Mouse (Mus musculus) kidney, embryonic 15.5 days (tissue): ENCODE measurements at regions not wholly inside any gene's neighbourhood (a gene's known extent, or its start where the extent isn't known, plus 50 kb on each side); places are given as distances from the start of the nearest gene placed in this dataset.

Experiments
- ATAC-seq: fragments of 200-750 bp; cut with Nextera tagmentation; replicated peaks from 2 replicates; pipeline ENCODE4 v1.8.0; 2017; ENCODE audit warnings: moderate TSS enrichment; ENCODE audit not compliant: low FRiP score
- H3K27ac ChIP-seq: fragments of 300-500 bp; sonication (generic); 2 replicates; pipeline ENCODE4 v1.5.1; 2015; ENCODE audit warnings: mild to moderate bottlenecking, inconsistent platforms
- H3K27me3 ChIP-seq: fragments of 300-500 bp; sonication (generic); 2 replicates; pipeline ENCODE4 v1.6.1; 2015; ENCODE audit warnings: inconsistent platforms
- H3K36me3 ChIP-seq: fragments of 300-500 bp; sonication (generic); 2 replicates; pipeline ENCODE4 v1.6.1; 2015; ENCODE audit warnings: inconsistent platforms
- H3K4me1 ChIP-seq: fragments of 300-500 bp; sonication (generic); 2 replicates; pipeline ENCODE4 v1.6.1; 2015; ENCODE audit warnings: inconsistent platforms
- H3K4me2 ChIP-seq: fragments of 300-500 bp; sonication (generic); 2 replicates; pipeline ENCODE4 v1.6.1; 2015; ENCODE audit warnings: moderate library complexity, mild to moderate bottlenecking, inconsistent platforms
- H3K4me3 ChIP-seq: fragments of 300-500 bp; sonication (generic); replicated peaks from 2 replicates; pipeline ENCODE4 v1.5.1; 2015; ENCODE audit warnings: mild to moderate bottlenecking, inconsistent platforms
- H3K9ac ChIP-seq: fragments of 300-500 bp; sonication (generic); 2 replicates; pipeline ENCODE4 v1.6.1; 2015; ENCODE audit warnings: mild to moderate bottlenecking, inconsistent platforms
- H3K9me3 ChIP-seq: fragments of 300-500 bp; sonication (generic); replicated peaks from 2 replicates; pipeline ENCODE4 v1.6.1; 2016; ENCODE audit warnings: inconsistent platforms
- WGBS: fragments of 180-500 bp; shearing (Covaris S2); methylation state at CpG from one replicate; pipeline ENCODE4 v1.1.7; 2015; ENCODE audit warnings: mixed read lengths; 5-methylcytosine and 5-hydroxymethylcytosine counted together

GRCm38 (mm10) chr9:122501864-122502341 is 150.5 kb downstream of the Abhd5 start:
- ATAC-seq: no peak
- no peak overlapping the region for H3K9ac ChIP-seq
- WGBS: 35% methylated on average over 13 of the region's 13 CpGs
- no peak overlapping the region for H3K4me3 ChIP-seq
- H3K9me3 ChIP-seq: no peaks in the 10 kb centered on the region
- no peaks in the 10 kb centered on the region for H3K36me3 ChIP-seq
- H3K4me1 ChIP-seq: peaks cover 5% of the 10 kb centered on the region
- no peaks in the 10 kb centered on the region for H3K27me3 ChIP-seq
- no peak overlapping the region for H3K4me2 ChIP-seq
- H3K27ac ChIP-seq: no peak overlapping the region

- Histone ChIP-seq H3K9me3 (no peaks in the 10 kb centered on the region), H3K36me3 (no peaks in the 10 kb centered on the region), H3K27ac (no peak overlapping the region), H3K4me1 (no peaks in the 10 kb centered on the region), H3K4me2 (no peak overlapping the region), H3K9ac (no peak overlapping the region), H3K27me3 (no peaks in the 10 kb centered on the region), H3K4me3 (no peak overlapping the region)
- 71% methylated on average over 5 of the region's 5 CpGs for WGBS
- ATAC-seq: no peak
These were observed 170.2 kb downstream of the Abhd5 start for GRCm38 (mm10) chr9:122521569-122521968.

DNA sequence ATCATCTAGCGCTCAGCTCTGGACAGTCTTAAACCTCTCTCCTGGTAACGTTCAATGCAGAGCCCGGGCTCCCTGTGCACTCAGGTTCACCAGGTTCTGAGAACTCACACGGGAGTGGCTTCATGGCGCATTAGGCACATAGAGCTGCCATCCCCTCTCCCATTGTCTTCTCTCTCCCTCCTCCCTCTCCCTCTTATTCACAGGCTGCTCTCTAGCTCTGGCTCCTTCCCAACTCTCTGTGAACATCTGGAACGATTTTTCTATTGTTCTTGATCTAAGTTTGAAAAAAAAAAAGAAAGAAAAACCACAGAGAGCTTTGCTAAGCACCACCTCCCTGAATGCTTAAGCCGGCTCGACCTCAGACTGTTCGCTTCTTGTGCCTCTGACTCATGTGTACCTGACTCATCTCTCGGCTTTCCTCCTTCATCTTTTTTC is 174.2 kb downstream of the Abhd5 start:
- Histone ChIP-seq H3K36me3 (no peaks in the 10 kb centered on the region), H3K4me1 (no peaks in the 10 kb centered on the region), H3K27me3 (no peaks in the 10 kb centered on the region), H3K9ac (no peak overlapping the region), H3K27ac (no peak overlapping the region), H3K4me3 (no peak overlapping the region), H3K9me3 (no peaks in the 10 kb centered on the region), H3K4me2 (no peak overlapping the region)
- WGBS: 44% methylated on average over 10 of the region's 10 CpGs
- ATAC-seq: no peak

DNA sequence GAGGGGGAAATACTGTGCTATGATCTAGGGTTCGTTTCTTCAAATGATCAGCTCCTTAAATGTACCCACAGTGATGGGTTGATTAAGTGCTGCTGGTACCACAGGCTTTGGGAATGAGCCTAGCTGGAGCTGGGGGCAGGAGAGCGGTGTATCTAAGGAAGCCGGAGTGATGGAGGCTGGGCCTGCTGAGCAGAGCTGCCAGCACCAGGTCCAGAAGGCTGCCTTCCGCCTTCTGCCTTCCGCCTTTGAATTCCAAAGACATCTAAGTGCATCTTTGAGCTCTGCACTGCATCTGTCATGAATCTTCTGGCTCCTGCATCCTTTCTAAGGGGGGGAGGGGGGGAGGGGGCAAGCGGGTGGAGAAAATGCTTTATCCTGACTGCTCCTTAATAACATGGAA is 176.9 kb downstream of the Abhd5 start:
- Histone ChIP-seq H3K36me3 (no peaks in the 10 kb centered on the region), H3K9me3 (no peaks in the 10 kb centered on the region), H3K4me2 (no peak overlapping the region), H3K27ac (no peak overlapping the region), H3K4me3 (no peak overlapping the region), H3K27me3 (no peaks in the 10 kb centered on the region), H3K9ac (no peak overlapping the region), H3K4me1 (no peaks in the 10 kb centered on the region)
- 79% methylated on average over 6 of the region's 6 CpGs for WGBS
- ATAC-seq: no peak

DNA sequence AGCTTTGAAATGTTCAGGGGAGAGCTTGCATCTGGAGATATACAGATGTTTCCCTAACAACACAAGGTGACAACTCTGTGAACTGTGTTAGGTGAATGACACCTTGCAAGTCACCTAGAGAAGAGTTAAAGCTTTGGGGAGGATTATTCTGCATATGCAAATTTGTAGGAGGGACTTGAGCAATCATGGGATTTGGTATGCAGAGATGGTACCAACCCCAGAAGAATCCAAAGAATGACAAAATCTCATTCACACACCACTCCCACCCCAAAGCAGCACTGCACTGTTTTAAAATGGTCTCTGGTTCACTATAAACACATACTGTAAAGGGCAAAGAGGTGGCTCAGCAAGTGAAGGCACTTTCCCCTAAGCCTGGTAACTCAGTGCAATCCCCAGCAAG is 178.3 kb downstream of the Abhd5 start:
- H3K9ac ChIP-seq: no peak overlapping the region
- H3K4me3 ChIP-seq: no peak overlapping the region
- H3K27ac ChIP-seq: no peak overlapping the region
- no peak overlapping the region for H3K4me2 ChIP-seq
- no peaks in the 10 kb centered on the region for H3K27me3 ChIP-seq
- no peaks in the 10 kb centered on the region for H3K36me3 ChIP-seq
- H3K9me3 ChIP-seq: no peaks in the 10 kb centered on the region
- no peaks in the 10 kb centered on the region for H3K4me1 ChIP-seq
- no peak for ATAC-seq

- no peak overlapping the region for H3K4me3 ChIP-seq
- no peak overlapping the region for H3K9ac ChIP-seq
- 78% methylated on average over 2 of the region's 2 CpGs for WGBS
- no peak overlapping the region for H3K4me2 ChIP-seq
- H3K27me3 ChIP-seq: no peaks in the 10 kb centered on the region
- H3K4me1 ChIP-seq: no peaks in the 10 kb centered on the region
- H3K9me3 ChIP-seq: no peaks in the 10 kb centered on the region
- ATAC-seq: no peak
- H3K27ac ChIP-seq: no peak overlapping the region
- no peaks in the 10 kb centered on the region for H3K36me3 ChIP-seq
These were observed 180.4 kb downstream of the Abhd5 start for GRCm38 (mm10) chr9:122531806-122532205.

DNA sequence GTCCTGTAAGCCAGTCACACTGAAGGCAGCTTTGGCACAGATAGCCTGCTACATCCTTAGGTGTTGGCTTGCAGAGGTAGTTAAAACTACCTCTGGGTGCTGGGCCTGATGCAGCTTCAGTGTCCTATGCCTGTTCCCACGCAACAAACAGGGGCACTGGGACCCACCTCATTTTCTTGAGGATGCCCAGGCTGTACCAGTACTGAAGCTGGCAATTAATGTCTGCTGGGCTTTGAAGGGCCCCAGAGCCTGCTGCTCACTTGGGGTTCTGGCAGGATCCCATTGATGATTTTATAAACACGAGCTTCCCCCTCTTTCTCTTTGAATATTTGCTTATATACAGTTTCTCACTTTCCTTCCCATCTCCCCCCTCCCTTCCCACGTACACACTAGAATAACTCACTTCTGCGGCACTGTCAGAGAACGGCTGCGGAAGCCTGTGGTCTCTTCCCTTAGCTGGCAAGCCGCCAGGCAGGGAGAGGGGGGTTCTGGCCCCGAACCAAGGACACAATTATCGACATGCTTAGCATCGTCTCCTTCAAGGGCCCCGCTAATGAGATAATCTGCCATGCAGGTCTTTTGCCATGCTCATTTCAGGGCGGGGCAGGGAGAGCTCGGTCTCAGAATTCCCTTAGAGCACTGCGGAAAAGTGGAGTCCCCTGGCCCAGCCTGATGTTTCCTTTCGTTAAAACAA is 182.9 kb downstream of the Abhd5 start:
- Histone ChIP-seq H3K27ac (no peak overlapping the region), H3K9ac (no peak overlapping the region), H3K4me1 (no peaks in the 10 kb centered on the region), H3K9me3 (no peaks in the 10 kb centered on the region), H3K4me3 (no peak overlapping the region), H3K36me3 (no peaks in the 10 kb centered on the region), H3K4me2 (no peak overlapping the region), H3K27me3 (no peaks in the 10 kb centered on the region)
- WGBS: 51% methylated on average over 15 of the region's 15 CpGs
- ATAC-seq: no peak

DNA sequence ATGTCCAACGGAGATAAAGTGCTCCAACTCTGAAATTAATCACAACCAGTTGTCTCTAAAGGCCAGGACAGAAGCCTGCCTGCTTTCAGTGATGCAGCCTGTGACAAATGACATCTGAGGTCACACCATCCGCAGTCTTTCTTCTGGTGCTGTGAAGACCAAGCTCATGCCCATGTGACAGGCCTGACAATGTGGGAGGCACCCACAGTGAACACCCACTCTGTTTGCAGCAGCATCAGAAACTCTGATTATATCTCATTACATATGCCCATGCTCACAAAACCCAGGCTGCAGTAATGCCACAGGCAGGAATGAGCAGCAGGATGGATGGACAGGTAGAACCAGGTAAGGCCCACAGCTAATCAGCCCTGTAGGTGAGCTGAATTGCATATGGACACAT is 183.6 kb downstream of the Abhd5 start:
- Histone ChIP-seq H3K36me3 (no peaks in the 10 kb centered on the region), H3K4me3 (no peak overlapping the region), H3K27ac (no peak overlapping the region), H3K9ac (no peak overlapping the region), H3K9me3 (no peaks in the 10 kb centered on the region), H3K27me3 (no peaks in the 10 kb centered on the region), H3K4me1 (no peaks in the 10 kb centered on the region), H3K4me2 (no peak overlapping the region)
- ATAC-seq: no peak
- 57% methylated on average over 2 of the region's 2 CpGs for WGBS

DNA sequence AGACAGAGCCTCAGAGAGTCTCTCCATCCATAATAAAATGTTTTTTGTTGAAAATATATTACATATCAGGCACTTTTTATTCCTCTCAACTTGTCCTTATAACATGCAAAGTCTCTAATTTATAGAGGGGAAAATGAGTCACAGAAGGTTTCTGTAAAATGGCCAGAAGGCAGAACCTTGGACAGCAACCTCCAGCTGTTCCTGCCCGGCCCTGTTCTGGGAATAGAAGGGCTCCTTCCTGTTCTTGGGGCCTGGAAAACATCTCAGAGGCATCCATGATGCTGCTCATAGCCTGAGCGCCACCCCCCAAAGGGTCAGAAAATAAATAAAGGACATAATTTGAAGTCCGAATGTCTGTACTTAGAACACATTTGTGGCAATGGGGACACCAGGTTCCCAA is 188.7 kb downstream of the Abhd5 start:
- no peaks in the 10 kb centered on the region for H3K27me3 ChIP-seq
- H3K4me3 ChIP-seq: no peak overlapping the region
- no peaks in the 10 kb centered on the region for H3K4me1 ChIP-seq
- no peak overlapping the region for H3K9ac ChIP-seq
- 46% methylated on average over 3 of the region's 3 CpGs for WGBS
- H3K9me3 ChIP-seq: no peaks in the 10 kb centered on the region
- ATAC-seq: no peak
- H3K36me3 ChIP-seq: no peaks in the 10 kb centered on the region
- H3K27ac ChIP-seq: no peak overlapping the region
- no peak overlapping the region for H3K4me2 ChIP-seq

GRCm38 (mm10) chr9:122556051-122556450 is 191.1 kb upstream of the Topaz1 start:
- Histone ChIP-seq H3K9ac (no peak overlapping the region), H3K27ac (no peak overlapping the region), H3K4me1 (no peaks in the 10 kb centered on the region), H3K27me3 (no peaks in the 10 kb centered on the region), H3K4me3 (no peak overlapping the region), H3K36me3 (no peaks in the 10 kb centered on the region), H3K4me2 (no peak overlapping the region), H3K9me3 (no peaks in the 10 kb centered on the region)
- ATAC-seq: no peak
- 76% methylated on average over 9 of the region's 9 CpGs for WGBS

DNA sequence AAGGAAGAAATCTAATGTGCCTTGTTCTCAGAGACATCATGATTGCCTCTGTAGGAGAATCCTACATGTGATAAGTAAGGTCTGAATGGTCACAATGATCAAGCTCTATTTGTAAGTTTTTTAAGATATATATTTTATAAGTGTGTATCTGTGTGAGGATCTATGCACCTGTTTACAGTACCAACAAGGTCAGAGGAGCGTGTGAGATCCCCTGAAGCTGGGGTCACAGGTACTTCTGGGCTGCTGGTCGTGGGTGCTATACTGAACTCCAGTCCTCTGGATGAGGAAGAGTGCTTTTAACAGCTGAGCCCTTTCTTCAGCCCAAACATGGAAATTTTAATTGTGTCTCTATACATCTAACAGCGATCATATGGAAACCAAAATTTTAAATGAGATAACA is 181.1 kb upstream of the Topaz1 start:
- Histone ChIP-seq H3K36me3 (no peaks in the 10 kb centered on the region), H3K27ac (no peak overlapping the region), H3K9ac (no peak overlapping the region), H3K4me2 (no peak overlapping the region), H3K4me1 (peaks cover 19% of the 10 kb centered on the region), H3K4me3 (no peak overlapping the region), H3K9me3 (no peaks in the 10 kb centered on the region), H3K27me3 (peaks cover 71% of the 10 kb centered on the region)
- 82% methylated on average over 3 of the region's 3 CpGs for WGBS
- ATAC-seq: no peak

DNA sequence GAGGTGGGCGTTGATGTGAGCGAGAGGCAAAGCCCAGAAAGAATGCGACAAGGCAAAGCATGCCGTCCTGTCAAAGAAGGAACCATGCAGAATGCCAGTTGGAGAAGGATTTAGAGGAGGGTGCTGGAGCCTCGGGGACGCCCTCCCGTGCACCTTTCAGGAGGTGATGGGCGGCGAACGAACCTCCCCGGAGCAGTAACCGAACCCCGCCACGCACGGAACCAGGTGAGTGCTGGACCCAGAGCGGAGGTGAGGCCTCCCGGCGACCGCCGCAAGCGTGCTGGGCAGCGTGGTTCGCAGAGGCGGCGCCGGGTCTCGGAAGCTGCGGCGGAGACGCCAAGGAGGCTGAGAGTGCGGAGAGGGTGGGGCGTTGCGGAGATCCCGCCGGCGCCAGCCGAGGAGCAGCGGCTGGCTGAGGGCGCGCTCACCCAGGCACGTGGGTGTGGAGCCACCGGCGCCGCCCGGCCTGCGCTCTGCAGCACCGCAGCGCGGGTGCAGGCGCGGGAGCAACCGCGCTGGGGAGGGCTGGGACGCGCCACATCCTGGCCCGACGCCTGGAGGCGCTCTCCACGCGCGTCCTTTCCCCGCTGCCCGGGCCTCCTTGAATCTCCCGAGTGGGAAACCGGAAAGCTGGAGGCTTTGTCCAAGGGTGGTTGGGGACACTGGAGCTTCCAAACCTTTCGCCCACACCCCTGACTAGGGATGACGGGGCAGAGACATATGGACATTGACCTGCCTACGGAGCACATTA is 178.3 kb upstream of the Topaz1 start:
- WGBS: under 1% methylated on average over 67 of the region's 68 CpGs
- H3K36me3 ChIP-seq: no peaks in the 10 kb centered on the region
- H3K4me2 ChIP-seq: peak overlapping the region; percentile 76
- no peaks in the 10 kb centered on the region for H3K9me3 ChIP-seq
- no peak overlapping the region for H3K27ac ChIP-seq
- H3K4me3 ChIP-seq: peak overlapping the region; percentile 38
- ATAC-seq: 0 out of 2 replicates have a peak, but pooled peaks have one; percentile 27
- peaks cover 38% of the 10 kb centered on the region for H3K4me1 ChIP-seq
- peaks cover 90% of the 10 kb centered on the region for H3K27me3 ChIP-seq
- no peak overlapping the region for H3K9ac ChIP-seq
